Mouse (Mus musculus) megakaryocyte, adult 5-6 weeks (primary cell): ENCODE data around the gene Bend5. TPM values are rescaled to one million over a fixed set of nuclear protein-coding genes. Genes with fewer than 3 reads are reported as not detected.

Source experiments
- ATAC-seq: 2 replicates; pipeline ENCODE4 v1.8.0; 2016; ENCODE audit warnings: mild to moderate bottlenecking, inconsistent platforms; ENCODE audit not compliant: poor library complexity, severe bottlenecking
- total RNA-seq, 2 experiments: library from RNA; stranded (forward) in 1 of 2; stranded (reverse) in 1 of 2; fragments of 153-499, 151-499 nt in 1 of 2; fragments of 221-1000, 200-1000 nt in 1 of 2; gene quantifications; 2 replicates each; pipeline versions ENCODE4 v1.2.3 to v1.2.4; 2015 to 2017

Bend5 gene
- total RNA-seq, 2 experiments from 2014 or later, result not detected

DNA sequence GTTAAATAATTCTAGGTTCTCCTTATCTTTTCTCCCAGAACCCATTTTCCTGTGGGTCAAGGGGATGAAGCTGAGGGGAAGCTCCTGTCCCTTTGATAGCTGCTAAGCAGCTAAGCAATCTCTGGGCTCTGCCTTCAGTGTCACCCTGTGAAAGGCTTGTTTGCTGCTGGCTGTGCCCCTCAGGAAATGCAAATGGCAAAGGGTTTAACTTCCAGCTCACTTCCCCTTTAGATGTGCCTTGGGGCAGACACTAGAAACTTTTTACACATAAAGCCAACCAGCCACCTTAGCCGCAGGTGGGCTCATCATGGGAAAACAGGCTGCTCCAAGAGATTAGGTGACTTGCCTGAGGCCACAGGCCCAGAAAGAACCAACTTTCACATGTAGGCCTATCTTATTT, 26.9 kb downstream of the Bend5 start:
- no peak for ATAC-seq

DNA sequence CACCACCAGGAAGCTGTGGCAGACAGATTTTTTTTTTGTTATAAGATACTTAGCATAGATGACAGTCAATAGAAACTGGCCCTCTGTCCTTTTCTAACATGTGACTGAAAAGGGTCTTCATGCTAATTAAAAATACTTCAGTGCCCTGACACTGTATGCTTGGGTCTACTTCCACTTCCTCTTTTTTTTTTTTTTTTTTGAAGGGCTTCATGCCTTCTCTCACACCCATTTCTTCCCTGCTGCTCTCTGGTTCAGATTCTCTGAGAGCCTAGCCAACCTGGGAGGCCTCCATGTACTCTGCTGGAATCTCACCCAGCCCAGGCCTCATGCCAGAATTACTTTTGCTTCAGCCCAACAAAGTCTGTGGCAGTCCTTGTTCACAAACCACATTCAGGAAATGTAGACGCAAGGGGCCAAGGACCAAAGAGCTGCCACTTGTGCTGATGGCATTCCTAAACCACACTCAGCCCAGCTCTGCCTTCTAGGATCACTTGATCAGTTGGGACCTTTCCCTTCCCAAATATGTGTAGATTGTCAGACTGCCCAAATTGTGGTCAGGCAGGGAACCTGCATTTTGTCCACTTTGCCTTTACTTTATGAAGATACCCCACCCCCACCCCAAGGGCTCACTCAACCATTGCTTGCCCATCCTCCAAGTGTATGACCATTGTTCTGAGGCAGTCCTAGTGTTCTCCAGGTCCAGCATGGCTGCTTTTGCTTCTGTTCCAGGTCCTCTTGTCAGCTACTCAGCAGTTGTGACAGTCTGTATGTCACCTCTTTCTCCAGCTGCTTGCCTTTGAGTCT, 27.8 kb downstream of the Bend5 start:
- ATAC-seq, result peak; percentile 53

DNA sequence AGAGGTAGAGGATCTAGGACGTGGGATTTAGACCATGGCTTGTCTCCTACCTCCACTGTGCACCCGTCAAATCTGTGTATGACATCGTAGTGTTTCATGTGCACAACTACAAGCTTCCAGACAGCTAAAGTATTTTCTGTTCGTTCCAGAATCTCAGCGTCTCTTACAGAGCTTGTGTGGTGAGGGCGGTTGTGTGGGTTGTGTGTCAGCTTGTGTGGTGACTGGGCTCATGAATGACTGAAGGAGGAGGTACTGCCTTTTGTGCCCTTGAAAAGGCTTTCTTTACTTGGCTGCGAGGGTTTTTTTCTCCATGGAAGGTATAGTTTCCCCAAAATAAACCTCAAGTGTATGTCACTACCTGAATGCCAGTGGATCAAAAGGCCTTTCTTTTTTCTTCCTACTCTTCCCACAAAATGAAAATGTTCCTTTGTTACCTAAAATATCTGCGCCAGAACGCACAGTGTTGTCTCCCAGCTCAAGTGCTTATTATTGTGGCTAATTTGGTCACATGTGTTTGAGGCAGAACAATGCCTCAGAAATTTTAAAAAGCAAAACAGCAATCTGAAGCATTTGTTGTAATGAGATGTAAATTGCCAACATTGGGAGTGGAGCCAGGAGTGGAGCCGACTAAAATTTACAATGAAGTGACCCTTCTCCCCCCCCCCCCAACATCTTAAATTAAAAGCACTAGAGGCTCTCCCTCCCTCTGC, 29.3 kb downstream of the Bend5 start:
- ATAC-seq, result no peak

DNA sequence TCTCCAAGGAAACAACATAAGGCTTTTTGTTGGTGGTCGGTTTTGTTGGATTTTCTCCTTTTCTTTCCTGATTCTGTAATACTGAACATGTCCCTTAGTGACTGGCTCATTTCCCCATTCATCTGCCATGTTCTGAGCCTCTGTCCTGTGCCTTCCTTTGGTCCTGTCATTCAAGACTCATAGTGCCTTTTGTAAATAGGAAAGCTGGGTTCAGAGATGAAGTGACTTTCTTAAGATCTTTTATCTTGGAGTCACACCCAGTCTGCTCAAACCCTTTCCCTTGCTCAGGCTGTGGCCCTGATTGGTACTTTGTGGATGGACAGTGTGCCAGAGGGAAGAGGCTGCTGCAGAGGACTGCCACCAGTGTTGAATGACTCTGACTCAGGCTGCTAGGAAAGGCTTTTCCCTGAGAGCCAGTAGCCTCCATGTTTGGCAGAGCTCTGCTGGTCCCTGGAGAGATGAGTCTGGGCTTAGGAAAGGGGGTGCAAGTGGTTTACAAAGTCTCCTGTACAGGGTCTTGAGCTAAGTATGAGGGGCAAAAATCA, 29.9 kb downstream of the Bend5 start:
- no peak for ATAC-seq

DNA sequence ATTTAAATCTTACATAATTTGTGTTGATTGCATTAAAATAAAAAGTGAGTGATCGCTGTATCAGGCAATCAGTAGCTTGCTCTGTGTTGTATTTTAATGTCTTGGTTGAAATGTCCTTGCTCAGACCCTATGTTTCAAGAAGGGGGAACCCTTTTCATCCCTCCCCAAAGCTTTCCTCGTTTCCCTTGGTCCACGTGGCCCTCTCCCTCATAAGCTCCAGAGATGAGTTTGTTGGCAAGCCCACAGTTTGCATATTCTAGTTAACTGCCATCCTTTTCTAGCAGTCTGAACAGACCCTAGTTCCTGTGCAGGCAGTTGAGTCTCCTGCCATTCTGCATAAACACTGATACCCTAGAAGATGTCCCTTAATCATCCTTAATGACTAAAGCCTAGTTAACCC, 33.1 kb downstream of the Bend5 start:
- ATAC-seq, result no peak

DNA sequence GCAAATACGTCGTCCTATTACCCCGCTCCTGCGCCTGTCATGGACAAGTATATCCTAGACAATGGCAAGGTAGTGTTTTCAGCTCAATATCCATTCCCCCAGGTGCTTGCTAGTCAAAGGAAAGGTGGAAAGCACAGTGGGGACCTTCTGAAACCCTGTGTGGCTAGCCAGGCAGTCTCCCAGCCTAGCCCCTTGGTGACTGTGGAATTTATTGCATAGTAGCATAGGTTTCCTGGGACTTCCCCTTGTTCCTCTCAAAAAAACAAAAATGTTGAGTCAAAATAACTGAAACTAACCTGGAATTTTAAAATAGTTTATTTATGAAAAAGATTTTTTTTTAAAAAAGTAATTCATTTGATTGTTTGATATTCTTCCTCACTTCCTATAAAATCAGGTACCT, 33.8 kb downstream of the Bend5 start:
- ATAC-seq, result no peak

DNA sequence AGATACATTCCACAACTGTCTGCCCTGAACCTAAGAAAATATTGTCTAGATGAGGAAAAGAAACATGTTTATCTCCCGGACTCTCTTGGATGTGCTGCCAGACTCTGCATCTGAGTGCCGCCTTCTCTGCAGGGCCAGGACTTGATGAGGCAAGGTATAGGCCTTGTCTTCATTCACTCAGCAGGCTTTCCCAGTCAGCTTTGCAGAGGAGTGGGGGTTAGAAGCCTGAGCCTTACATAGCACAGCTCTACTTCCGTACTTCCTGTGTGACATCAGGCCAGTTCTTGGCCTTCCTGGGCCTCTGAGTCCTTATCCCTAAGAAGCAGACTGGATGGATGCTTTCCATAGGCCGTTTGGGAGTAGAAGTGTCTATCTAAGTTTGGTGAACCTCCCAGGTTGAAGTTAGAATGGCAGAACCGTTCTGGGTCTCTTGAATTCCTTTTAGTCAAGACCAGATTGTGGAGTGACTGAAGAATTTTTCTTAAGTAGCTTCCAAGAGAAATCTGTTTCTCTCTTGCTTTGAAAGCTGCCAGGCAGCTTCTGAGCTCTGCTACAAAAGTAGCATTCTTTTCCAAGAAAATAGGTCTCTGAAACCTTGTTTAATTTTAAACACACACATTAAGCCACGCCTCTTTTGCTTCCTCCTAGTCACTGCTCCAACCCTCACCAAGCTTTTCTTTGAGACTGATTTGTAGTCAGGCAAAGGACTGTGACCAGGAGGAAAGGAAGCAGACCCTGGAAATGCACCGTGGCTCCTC, 34.8 kb downstream of the Bend5 start:
- ATAC-seq, result no peak

DNA sequence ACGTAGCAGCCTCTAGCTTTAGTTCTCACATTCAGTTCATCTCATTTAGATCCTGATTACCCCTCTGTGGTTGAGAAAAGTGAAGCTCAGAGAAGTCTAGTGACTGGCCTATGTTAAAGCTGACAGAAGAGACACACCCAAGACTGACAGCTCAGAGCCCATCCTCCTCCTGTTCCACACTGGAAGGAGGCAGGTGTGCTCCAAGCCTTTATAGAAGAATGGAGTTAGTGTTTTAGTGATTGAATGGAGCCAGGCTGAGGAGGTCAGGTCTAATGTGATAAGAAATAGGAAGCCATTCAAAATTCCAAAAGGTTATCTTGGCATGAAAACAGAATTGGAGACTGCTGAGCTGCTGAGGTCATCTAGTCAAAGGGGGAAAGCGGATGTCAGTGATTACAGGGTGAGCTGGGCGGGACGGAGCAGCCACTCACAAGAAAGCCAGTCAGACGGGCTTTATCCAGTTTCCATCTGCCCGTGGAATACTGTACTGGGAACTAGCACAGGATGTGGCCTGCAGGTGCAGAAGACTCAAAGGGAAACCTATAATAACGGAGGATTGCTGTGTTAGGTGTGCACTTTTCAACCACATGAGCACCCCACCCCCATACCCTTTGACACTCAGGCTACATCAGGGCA, 36.6 kb downstream of the Bend5 start:
- ATAC-seq, result no peak

DNA sequence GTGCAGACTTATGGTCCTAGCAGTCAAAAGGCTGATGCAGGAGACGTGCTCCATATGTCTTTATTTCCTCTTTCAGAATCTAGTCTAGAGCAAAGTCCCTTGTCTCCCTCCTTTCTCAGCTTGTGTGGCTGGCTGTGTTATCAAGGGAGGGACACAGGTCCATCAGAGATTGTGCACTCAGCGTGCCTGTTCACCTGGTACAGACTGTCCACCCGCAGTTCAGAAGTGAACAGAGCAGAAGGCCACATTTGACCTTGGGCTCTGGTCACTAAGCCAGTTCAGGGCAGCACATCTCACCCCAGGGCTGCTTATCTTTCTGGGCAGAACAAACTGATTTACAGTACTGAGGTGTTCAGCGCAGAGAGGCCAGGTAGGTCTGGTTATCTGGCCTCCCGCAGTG, 37.4 kb downstream of the Bend5 start:
- ATAC-seq, result no peak

DNA sequence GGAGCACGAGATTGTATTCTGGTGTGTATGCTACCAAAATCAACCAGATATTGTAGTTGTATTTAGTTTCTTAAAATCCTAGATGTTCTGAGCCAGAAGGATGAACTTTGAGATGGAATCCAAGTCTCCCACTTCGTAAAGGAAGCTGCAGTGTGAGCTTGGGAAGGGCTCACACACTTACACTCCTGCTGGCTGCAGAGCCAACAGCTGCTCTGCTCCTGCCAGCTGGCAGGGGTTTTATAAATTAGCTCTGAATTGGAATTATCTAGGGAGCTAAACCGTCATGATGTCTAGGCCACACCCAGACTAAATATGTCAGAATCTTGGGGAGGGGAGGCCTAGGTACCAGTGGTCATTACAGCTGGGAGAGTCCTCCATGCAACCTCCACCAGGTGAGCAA, 38.5 kb downstream of the Bend5 start:
- no peak for ATAC-seq

DNA sequence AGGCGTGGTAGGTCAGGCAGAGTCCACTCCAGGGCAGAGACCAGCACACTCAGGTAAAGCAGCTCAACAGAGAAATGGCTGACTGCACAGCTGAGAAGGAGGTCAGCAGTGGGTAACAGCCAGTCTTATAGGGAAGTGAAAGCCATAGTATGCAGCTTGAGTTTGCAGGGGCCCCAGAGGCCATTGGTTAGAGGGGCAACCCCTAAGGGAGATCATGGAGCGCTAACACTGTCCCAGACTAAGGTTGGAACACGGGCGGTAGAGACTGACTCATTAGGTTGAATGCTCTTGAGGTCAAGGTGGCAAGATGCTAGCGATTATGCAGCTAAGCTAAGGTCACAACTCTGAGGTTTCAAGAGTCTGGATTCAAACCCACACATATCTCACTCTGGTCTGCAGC, 40.8 kb downstream of the Bend5 start:
- peak; percentile 64 for ATAC-seq

DNA sequence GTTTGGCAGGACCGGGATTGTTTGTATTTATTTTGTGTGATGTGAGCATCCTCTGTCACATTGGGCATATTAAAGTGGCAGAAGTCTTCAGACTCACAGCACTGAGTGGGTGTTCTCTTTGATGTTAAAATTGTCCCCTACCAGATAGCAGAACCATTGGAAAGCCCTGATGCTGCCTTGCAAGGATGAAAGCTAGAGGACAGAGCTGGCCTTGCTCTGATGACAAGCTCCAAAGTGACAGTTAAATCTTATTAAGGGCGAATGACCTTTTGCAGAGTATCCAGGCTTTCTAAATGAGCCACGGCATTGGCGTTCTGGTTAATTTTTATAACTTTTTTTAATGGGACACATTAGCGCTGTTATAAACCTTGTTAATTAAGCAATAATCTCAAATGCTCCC, 42.8 kb downstream of the Bend5 start:
- no peak for ATAC-seq

DNA sequence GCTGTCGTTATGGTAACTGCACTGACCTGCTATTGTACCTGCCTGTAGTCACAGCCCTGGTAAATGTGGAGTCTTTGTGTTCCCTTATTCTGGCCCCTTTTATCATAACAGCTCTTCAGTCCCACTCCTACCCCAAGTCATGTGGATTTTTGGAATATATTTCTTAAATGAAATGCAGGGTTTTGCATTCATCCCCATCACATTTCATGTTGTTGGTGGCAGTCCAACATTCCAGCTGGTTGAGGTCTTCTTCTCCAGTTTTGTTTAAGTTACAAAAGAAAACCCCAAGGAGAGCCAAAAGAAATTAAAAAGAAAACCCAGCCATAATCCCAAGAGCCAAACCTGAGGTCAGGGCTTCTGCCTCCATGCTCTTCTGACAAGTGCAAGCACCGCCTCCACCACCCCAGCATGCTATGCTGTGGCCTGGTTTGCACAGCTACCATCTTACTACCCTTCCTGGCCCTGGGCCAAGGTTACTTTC, 52.5 kb downstream of the Bend5 start:
- ATAC-seq, result no peak

DNA sequence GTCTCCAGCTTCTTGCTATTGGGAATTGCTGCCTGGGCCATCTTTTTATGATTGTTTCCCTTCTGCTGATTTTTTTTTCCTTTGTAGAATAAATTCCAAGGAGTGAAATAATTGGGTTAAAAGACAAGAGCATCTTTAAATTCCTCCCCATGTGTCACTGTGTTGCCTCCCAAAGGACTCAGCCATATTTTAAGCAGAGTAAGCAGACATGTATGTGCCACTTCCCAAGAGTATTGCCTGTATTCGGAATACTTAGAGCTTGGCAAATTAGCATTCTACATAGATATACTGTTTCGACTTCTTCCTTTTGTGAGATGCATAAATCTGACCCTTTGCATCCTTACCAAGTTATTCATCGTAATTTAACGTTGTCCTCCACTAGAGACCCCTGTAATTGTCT, 53.0 kb downstream of the Bend5 start:
- no peak for ATAC-seq

DNA sequence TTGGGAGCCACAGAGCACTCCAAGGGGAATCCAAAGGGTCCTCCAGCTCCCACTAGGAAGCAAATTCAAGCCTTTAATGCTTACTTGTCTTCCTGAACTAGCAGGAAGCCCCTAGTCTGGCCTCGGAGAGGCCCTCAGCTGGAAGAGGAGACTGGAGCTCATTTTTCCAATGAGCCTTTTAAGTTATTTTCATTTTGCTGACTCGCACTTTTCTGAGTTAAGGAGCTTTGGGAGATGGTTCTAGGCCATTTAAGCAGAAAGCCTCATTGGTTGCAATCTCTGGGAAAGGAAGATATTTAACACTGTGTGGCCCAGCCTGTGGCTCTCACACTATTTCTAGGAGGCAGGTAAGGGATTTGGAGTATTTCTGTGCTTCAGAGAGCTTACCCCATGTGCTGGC, 55.0 kb downstream of the Bend5 start:
- no peak for ATAC-seq

DNA sequence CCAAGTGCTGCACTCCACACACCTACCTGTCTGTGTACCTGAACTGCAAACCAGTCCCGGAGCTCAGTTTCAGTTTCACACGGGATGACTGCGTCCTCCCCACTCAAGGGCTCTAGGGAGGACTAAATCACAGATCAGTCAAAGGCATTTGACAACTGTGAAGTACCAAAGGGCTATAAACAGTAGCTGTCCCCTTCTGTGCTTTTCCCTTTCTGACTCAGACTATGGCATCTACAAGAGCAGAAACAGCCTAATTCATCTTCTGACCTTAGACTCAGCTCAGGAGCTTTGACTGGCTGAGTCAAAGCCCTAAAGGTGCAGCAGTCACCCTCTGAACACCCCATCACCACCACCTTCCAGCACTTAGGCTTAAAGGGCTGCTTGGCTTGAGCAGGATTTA, 56.9 kb downstream of the Bend5 start:
- no peak for ATAC-seq

DNA sequence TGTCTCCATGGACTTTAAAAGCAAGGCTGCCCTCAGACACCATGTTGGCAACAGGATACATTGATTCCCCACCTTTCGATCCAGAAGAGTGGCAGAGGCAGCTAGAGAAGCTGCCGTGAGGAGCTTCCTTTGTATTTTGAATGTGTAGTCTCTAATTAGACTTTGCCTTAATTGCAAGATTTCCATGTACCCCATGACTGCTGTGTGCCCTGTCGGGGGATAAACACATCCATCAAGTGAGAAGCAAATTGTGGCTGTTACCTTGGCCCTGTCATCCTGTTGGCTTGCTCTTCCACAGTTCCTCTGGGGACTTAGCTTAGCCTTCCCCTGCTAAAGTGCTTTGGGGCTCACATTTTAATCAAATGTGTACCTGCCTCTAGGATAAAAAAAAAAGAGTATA, 57.7 kb downstream of the Bend5 start:
- no peak for ATAC-seq

DNA sequence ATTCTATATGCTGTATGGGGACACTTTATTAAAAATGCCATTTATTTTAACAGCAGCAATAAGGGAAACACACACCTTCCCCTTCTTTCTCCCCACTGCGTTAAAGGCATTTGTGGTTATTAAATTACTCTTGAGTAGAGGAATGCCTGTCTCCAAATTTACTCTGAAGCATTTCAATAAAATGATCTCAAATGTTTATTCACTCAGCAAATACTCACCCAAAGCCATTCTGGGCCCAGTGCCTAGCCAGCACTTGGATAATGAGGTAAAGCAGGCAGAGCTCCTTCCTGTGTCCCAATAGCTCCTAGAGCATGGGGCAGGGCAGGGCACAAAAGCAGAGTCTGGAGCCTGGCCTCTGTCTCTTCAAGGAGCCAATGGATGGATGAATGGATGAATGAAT, 58.2 kb downstream of the Bend5 start:
- ATAC-seq, result no peak

DNA sequence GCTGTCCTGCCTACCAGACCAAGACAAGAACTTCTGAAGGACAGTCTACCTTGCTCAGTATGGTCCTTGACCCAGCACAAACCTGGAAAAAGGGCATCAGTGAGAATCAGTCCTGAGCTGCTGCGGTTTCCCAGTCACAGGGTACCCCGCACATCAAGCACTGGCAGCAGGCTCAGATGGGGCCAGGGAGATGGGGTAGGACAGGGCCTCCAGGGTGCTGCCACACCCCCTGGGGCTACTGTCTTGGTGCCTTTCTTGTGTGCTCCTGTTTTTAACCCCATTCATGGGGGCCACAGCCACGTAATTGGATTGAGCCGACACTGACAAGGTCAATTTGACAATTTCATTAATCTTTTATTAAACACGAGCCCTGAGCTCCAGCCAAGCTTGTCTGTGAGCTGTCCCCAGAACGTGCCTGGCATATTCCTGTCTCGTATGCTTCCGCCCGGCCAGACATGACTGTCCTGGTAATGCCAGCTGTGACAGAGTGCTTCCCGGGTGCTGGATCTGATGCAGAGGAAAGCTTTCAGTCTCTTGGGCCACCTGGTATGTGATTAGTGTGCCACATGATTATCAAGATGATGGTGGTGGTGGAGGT, 60.7 kb downstream of the Bend5 start:
- ATAC-seq, result no peak

DNA sequence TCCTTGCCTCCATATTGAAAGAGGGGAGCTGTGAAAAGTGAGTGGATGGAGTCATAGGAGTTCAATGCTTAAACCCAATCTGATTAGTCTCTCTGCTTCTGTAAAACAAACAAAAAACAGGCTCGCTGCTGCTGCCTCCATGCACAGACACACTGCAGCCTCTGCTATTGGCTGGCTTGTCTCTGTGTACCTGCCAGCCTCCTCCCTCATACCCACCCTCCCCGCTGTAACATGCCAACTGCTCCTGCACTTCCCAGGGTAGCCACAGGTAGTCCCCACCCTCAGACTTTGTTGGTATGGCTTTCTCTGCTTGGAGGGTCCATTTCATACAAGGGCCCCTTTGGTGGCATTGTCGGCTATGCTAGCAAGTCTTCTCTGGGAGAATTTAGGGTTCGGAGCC, 62.7 kb downstream of the Bend5 start:
- ATAC-seq, result no peak

DNA sequence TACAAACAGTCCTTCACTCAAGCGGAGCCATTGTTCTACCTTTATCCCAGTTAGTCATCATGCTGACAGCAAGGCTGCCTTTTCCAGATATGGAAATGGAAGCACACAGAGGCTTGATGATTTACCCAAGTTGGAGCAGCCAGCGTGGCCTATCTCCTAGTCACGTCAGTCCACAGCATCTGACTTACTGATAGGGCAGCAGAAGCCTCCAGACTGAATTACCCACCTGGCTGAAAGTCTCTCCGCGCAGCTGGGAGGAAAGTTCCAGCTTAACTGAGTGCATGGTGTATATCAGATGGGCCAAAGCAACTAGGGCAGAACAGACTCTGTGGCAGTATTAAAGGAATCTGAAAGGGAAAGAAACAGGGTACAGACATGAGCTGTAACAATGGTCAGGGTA, 68.7 kb downstream of the Bend5 start:
- ATAC-seq, result no peak
